Mouse (Mus musculus) stomach, embryonic 15.5 days (tissue): ENCODE measurements around the gene 1700019A02Rik. TPM values are rescaled to one million over a fixed set of nuclear protein-coding genes. Genes with fewer than 3 reads are reported as not detected.

Source experiments
- ATAC-seq: fragments of 200-750 bp; cut with Nextera tagmentation; 2 replicates; pipeline ENCODE4 v1.8.0; 2017; ENCODE audit warnings: low read depth, moderate number of reproducible peaks, moderate TSS enrichment; ENCODE audit not compliant: insufficient read depth, low FRiP score
- H3K27ac ChIP-seq: fragments of 300-500 bp; sonication (generic); 2 replicates; pipeline ENCODE4 v1.5.1; 2015; ENCODE audit warnings: mild to moderate bottlenecking, inconsistent platforms
- H3K27me3 ChIP-seq: fragments of 300-500 bp; sonication (generic); replicated peaks from 2 replicates; pipeline ENCODE4 v1.6.1; 2015; ENCODE audit warnings: inconsistent platforms
- H3K36me3 ChIP-seq: fragments of 300-500 bp; sonication (generic); 2 replicates; pipeline ENCODE4 v1.6.1; 2015; ENCODE audit warnings: inconsistent platforms
- H3K4me1 ChIP-seq: fragments of 300-500 bp; sonication (generic); 2 replicates; pipeline ENCODE4 v1.6.1; 2015; ENCODE audit warnings: inconsistent platforms
- H3K4me2 ChIP-seq: fragments of 300-500 bp; sonication (generic); 2 replicates; pipeline ENCODE4 v1.6.1; 2015; ENCODE audit warnings: mild to moderate bottlenecking, inconsistent platforms
- H3K4me3 ChIP-seq: fragments of 300-500 bp; sonication (generic); replicated peaks from 2 replicates; pipeline ENCODE4 v1.5.1; 2015; ENCODE audit warnings: inconsistent platforms
- H3K9ac ChIP-seq: fragments of 300-500 bp; sonication (generic); 2 replicates; pipeline ENCODE4 v1.6.1; 2015; ENCODE audit warnings: inconsistent platforms
- H3K9me3 ChIP-seq: fragments of 300-500 bp; sonication (generic); 2 replicates; pipeline ENCODE4 v1.6.1; 2016; ENCODE audit warnings: inconsistent platforms
- WGBS: fragments of 180-500 bp; shearing (Covaris S2); methylation state at CpG from one replicate; pipeline ENCODE4 v1.1.7; 2015; 5-methylcytosine and 5-hydroxymethylcytosine counted together
- polyA plus RNA-seq: library from polyadenylated mRNA; unstranded; fragments of >200 nt; fragmentation: Nextera tagmentation; extraction: Ambion mirVana; gene quantifications from 2 replicates; pipeline ENCODE4 v1.2.1, GENCODE M21; 2015

Gene 1700019A02Rik
- polyA plus RNA-seq, 1 experiment from 2014 or later = not detected

DNA sequence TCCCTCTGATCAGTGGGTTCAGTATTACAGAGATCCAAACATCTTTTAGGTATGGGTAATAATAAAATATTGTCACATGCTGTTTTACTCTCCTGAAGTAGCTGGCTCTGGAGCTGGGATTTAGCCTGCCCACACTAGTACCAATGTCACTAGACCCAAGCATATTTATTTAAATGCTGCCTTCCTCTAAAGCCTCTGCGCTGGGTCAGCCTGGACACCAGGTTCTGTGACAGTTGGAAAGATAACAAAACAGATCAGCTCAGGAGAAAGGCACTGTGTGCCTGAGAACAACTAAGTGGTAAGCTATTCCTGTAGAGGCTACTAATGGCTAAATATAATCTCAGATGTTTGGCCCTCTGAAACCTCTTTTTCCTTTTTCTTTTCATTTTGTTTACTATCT lies 76.9 kb downstream of the 1700019A02Rik start:
- ATAC-seq = no peak
- no peaks in the 10 kb centered on the region for H3K27me3 ChIP-seq
- no peak overlapping the region for H3K9ac ChIP-seq
- H3K36me3 ChIP-seq = no peaks in the 10 kb centered on the region
- no peak overlapping the region for H3K4me2 ChIP-seq
- no peaks in the 10 kb centered on the region for H3K9me3 ChIP-seq
- no peaks in the 10 kb centered on the region for H3K4me1 ChIP-seq
- H3K4me3 ChIP-seq = no peak overlapping the region
- H3K27ac ChIP-seq = no peak overlapping the region
- WGBS = 51% methylated on average over 1 of the region's 1 CpGs

Other genes starting within 250 kb of the 1700019A02Rik start
- gene 1700019D03Rik, start 167.5 kb downstream of the 1700019A02Rik start, polyA plus RNA-seq = 13.5 and 14.5 TPM in 2 replicates
- 0.06 and 0.45 TPM in 2 replicates for gene Mstn, start 126.0 kb downstream of the 1700019A02Rik start, polyA plus RNA-seq
- 13.3 and 15.8 TPM in 2 replicates for gene Pms1, start 109.4 kb upstream of the 1700019A02Rik start, polyA plus RNA-seq
- gene Ormdl1, start 109.5 kb upstream of the 1700019A02Rik start, polyA plus RNA-seq = 45.4 and 48.4 TPM in 2 replicates
- gene Gm28778, start 109.5 kb upstream of the 1700019A02Rik start, polyA plus RNA-seq = not detected in 2 replicates
- gene Osgepl1, start 126.0 kb upstream of the 1700019A02Rik start, polyA plus RNA-seq = 22.0 and 24.1 TPM in 2 replicates
- gene Asdurf, start 165.0 kb upstream of the 1700019A02Rik start, polyA plus RNA-seq = 1.5 and 8.3 TPM in 2 replicates
- gene Gm28551, start 165.0 kb upstream of the 1700019A02Rik start, polyA plus RNA-seq = 0.64 and 0.73 TPM in 2 replicates
- gene Asnsd1, start 165.1 kb upstream of the 1700019A02Rik start, polyA plus RNA-seq = 70.2 and 70.3 TPM in 2 replicates